Mouse (Mus musculus) ES-E14 (cell line): Measurements from ENCODE around the gene Pitpnm2. TPM values are rescaled to one million over a fixed set of nuclear protein-coding genes. Genes with fewer than 3 reads are reported as not detected.

Source experiments
- DNase-seq: peaks from one replicate; pipeline ENCODE4 v3.0.0-alpha.2; 2013; ENCODE audit warnings: low read depth, low spot score
- H3K27ac ChIP-seq: 2 replicates; pipeline ENCODE4 v1.5.1; 2012; ENCODE audit warnings: low read depth, mild to moderate bottlenecking, low read length, moderate library complexity, mixed read lengths; ENCODE audit not compliant: poor library complexity, insufficient read depth, severe bottlenecking
- H3K36me3 ChIP-seq: 2 replicates; pipeline ENCODE4 v1.6.1; 2012; ENCODE audit warnings: mild to moderate bottlenecking, low read length, moderate library complexity, mixed read lengths; ENCODE audit not compliant: control insufficient read depth, poor library complexity, insufficient read depth, severe bottlenecking
- H3K4me1 ChIP-seq, 2 experiments: fragments of 150-350 bp in 1 of 2; sonication (generic) in 1 of 2; 2 replicates each; pipeline ENCODE4 v1.6.1; 2012; ENCODE audit warnings: low read length in 2 of 2, mild to moderate bottlenecking in 1 of 2, mixed read lengths in 1 of 2; ENCODE audit not compliant: control insufficient read depth in 2 of 2, insufficient read depth in 2 of 2, poor library complexity in 1 of 2
- H3K4me3 ChIP-seq, 2 experiments: fragments of 150-350 bp in 1 of 2; sonication (generic) in 1 of 2; 2 replicates each; pipeline ENCODE4 v1.5.1; 2012; ENCODE audit warnings: low read length in 2 of 2, low read depth in 1 of 2, mild to moderate bottlenecking in 1 of 2, mixed read lengths in 1 of 2; ENCODE audit not compliant: insufficient read depth in 1 of 2, poor library complexity in 1 of 2, severe bottlenecking in 1 of 2
- H3K9ac ChIP-seq: 2 replicates; pipeline ENCODE4 v1.6.1; 2012; ENCODE audit warnings: low read depth, mild to moderate bottlenecking, low read length, mixed read lengths; ENCODE audit not compliant: poor library complexity, insufficient read depth, severe bottlenecking
- H3K9me3 ChIP-seq: fragments of 150-350 bp; sonication (generic); 2 replicates; pipeline ENCODE4 v1.6.1; 2012; ENCODE audit warnings: low read depth, mild to moderate bottlenecking, low read length; ENCODE audit not compliant: control insufficient read depth, insufficient read depth
- CHD2 ChIP-seq: IDR thresholded peaks from 2 replicates; pipeline ENCODE4 v1.6.1; 2014; ENCODE audit warnings: mild to moderate bottlenecking, low read depth, low read length, inconsistent platforms
- HCFC1 ChIP-seq: IDR thresholded peaks from 2 replicates; pipeline ENCODE4 v1.6.1; 2012; ENCODE audit warnings: low read length, inconsistent platforms, borderline replicate concordance; ENCODE audit not compliant: insufficient read depth
- MAFK ChIP-seq: IDR thresholded peaks from 2 replicates; pipeline ENCODE4 v1.6.1; 2014; ENCODE audit warnings: mild to moderate bottlenecking, low read depth, low read length, inconsistent platforms; ENCODE audit not compliant: insufficient read depth
- ZC3H11A ChIP-seq: IDR thresholded peaks from 2 replicates; pipeline ENCODE4 v1.6.1; 2012; ENCODE audit warnings: low read depth, mild to moderate bottlenecking, inconsistent platforms, low read length, borderline replicate concordance
- ZNF384 ChIP-seq: IDR thresholded peaks from 2 replicates; pipeline ENCODE4 v1.6.1; 2012; ENCODE audit warnings: low read depth, low read length, inconsistent platforms
- in situ Hi-C, 2 experiments: fragments of 600-800 bp; cut with MboI; formaldehyde crosslinking; loops; one replicate each; pipeline ENCODE4 v1.15.1; 2025; ENCODE audit warnings: low sequenced_read_pairs in 2 of 2, inconsistent platforms in 1 of 2; ENCODE audit not compliant: unreplicated experiment in 2 of 2
- total RNA-seq: library from RNA; depleted of rRNA; stranded (reverse); fragments of 300-350 nt; gene quantifications from 2 replicates; pipeline ENCODE4 v1.2.3, GENCODE M21; 2012

Pitpnm2 gene
- total RNA-seq, 1 experiment, result 6.6 TPM

DNA sequence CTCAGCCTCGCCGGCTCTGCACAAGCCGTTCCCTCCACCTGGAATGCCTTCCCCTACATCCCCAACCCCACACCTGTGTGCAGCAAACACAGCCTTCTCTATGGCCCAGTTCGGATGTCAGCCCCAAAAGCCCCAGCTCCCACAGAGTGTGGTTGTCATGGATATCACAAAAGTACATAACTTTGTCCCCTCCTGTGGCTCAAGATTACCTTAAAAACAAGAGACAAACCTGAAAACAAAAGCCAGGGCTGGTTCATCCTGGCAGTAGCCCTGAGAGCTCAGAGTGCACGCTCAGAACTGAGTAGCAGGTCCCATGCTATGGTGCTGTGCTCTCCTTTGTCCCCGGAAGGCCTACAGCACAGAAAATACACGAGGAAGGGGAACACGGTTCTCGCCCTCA lies 44.3 kb downstream of the Pitpnm2 start:
- Histone ChIP-seq H3K4me3 (no peak overlapping the region), H3K36me3 (no peaks in the 10 kb centered on the region), H3K9me3 (no peaks in the 10 kb centered on the region), H3K4me1 (peaks cover 5 to 23% of the 10 kb centered on the region in 2 experiments; a peak in 3 of 4 replicates), H3K27ac (no peak overlapping the region), H3K9ac (no peak overlapping the region)
- in situ Hi-C loops, result no loop called here
- TF ChIP-seq MAFK, result no peak
- TF ChIP-seq CHD2, result no peak
- TF ChIP-seq HCFC1, result no peak
- TF ChIP-seq ZC3H11A, result no peak
- no peak for TF ChIP-seq ZNF384
- DNase-seq, result no peak

DNA sequence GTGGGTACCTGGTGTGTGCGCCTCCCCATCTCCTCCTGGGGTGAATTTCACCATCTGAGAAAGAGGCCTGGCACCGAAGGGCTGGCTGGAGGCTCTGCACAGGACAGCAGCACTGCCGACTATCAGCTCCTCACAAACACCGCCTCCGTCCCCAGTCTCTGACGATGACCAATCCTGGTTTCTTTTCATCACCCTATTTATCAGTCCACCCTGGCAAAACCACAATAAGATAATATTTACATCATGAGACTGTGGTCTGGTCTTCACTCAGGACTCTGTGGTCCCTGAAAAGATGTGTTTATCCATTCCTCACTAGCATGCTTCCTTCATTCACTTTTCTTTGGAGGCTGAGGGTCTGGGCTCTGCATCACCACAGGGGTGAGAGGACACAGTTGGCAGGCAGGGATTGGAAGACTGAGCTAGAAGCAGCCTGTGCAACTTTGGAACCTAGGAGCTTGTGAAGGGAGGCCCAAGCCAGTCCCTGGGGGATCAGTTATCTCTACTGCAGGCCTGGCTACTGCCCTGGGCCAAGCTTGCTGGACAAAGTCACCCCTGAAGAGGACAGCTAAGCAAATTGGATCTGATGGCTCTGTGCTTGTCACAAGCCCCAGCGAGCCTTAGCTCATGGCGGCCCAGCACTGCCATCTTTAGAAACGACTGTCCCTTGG lies 45.3 kb downstream of the Pitpnm2 start:
- Histone ChIP-seq H3K4me3 (no peak overlapping the region), H3K4me1 (peaks cover 5 to 23% of the 10 kb centered on the region in 2 experiments; a peak in 3 of 4 replicates), H3K9me3 (no peaks in the 10 kb centered on the region), H3K27ac (no peak overlapping the region), H3K9ac (no peak overlapping the region), H3K36me3 (no peaks in the 10 kb centered on the region)
- no peak for DNase-seq
- in situ Hi-C loops, result no loop called here
- no peak for TF ChIP-seq HCFC1
- TF ChIP-seq MAFK, result no peak
- TF ChIP-seq ZNF384, result no peak
- no peak for TF ChIP-seq CHD2
- TF ChIP-seq ZC3H11A, result no peak

GRCm38 (mm10) chr5:124203251-124203650 lies 46.3 kb downstream of the Pitpnm2 start:
- H3K27ac ChIP-seq, result no peak overlapping the region
- H3K4me1 ChIP-seq, result peaks cover 5 to 23% of the 10 kb centered on the region in 2 experiments; a peak in 3 of 4 replicates
- no peaks in the 10 kb centered on the region for H3K36me3 ChIP-seq
- TF ChIP-seq CHD2, result no peak
- no peak for TF ChIP-seq ZC3H11A
- TF ChIP-seq ZNF384, result no peak
- no peak for TF ChIP-seq MAFK
- TF ChIP-seq HCFC1, result no peak
- H3K9me3 ChIP-seq, result no peaks in the 10 kb centered on the region
- H3K9ac ChIP-seq, result no peak overlapping the region
- in situ Hi-C loops, result no loop called here
- DNase-seq, result no peak
- H3K4me3 ChIP-seq, result no peak overlapping the region

DNA sequence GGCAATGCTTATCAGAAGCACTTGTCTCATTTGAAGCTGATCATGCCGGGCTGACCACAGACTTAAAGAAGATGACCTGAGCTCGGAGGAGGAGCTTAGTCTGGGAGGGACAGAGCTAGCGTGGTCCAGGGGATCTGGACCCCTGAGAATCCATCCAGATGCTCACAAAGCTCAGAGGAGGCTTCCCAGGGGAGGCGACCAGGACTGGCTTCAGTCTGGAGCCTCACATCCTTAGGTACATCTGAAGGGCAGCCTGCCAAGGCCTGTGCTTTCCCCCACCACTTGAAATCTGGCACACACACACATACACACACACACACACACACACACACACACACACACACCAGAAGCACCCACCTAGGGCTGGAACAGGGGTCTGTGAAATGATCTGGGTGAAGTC lies 47.5 kb downstream of the Pitpnm2 start:
- Histone ChIP-seq H3K4me1 (peaks cover 5 to 14% of the 10 kb centered on the region in 2 experiments; a peak in 3 of 4 replicates), H3K9me3 (no peaks in the 10 kb centered on the region), H3K9ac (no peak overlapping the region), H3K36me3 (no peaks in the 10 kb centered on the region), H3K27ac (no peak overlapping the region), H3K4me3 (no peak overlapping the region)
- in situ Hi-C loops, result no loop called here
- TF ChIP-seq HCFC1, result no peak
- no peak for TF ChIP-seq ZNF384
- DNase-seq, result no peak

- TF ChIP-seq HCFC1 (no peak), ZC3H11A (no peak), CHD2 (no peak), MAFK (no peak), ZNF384 (no peak)
- Histone ChIP-seq H3K9me3 (no peaks in the 10 kb centered on the region), H3K4me1 (peaks cover 5 to 9% of the 10 kb centered on the region in 2 experiments; a peak in 3 of 4 replicates), H3K27ac (no peak overlapping the region), H3K36me3 (no peaks in the 10 kb centered on the region), H3K4me3 (no peak overlapping the region), H3K9ac (no peak overlapping the region)
- DNase-seq, result no peak
- in situ Hi-C loops, result no loop called here
Measured at GRCm38 (mm10) chr5:124201564-124201963, 48.0 kb downstream of the Pitpnm2 start.
